Mouse (Mus musculus) heart, postnatal 25 days (tissue): ENCODE results near the gene Malsu1. TPM values are rescaled to one million over a fixed set of nuclear protein-coding genes. Genes with fewer than 3 reads are reported as not detected.

Experiments used
- DNase-seq: peaks from one replicate; pipeline ENCODE4 v3.0.0; 2022; ENCODE audit warnings: low spot score
- intact Hi-C: fragments of 180-260 bp; cut with DNase I; formaldehyde crosslinking; loops from one replicate; pipeline ENCODE4 v1.15.1; 2025
- total RNA-seq, 2 experiments: library from RNA; stranded (reverse); gene quantifications; 2 replicates each; pipeline ENCODE4 v1.2.3; 2021

The Malsu1 gene
- total RNA-seq, 2 experiments from 2014 or later: 35.4 to 36.3 TPM

DNA sequence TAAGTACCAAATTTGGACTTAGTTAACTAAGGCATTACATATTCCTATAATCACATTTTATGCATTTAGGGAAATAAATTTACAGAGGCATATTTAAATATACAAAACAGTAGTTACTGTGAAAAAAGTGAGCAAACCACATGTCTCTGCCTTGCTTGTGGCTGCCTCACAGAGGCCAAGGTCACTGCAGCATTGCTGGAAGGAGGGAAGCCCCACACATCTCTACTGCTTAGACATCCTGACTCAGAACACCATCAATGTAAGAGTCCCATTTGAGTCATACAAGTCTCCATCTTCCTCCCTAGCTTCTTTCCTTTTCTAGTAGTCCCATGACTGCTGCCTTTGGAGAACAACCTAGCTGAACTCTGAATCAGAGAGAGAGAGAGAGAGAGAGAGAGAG is 56.7 kb downstream of the Malsu1 start:
- no peak for DNase-seq
- intact Hi-C loops: no loop called here

DNA sequence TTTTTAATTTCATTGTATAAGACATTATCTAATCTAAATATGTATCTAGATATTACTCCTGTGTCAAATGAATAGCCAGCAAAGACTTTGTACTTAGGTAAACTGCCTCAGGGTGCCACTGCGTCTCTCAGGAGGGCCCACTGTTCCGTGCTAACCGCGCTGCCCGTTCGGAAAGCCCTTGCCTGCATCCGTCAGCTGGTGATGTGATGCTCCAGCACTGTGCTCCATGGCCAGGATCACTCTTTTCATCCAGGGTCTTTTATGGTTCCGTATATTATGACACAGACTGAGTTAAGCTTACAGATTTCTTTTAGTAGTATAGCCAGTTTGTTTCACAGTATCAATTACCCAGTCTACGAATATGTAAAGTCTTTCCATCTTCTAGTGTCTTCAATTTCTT is 58.3 kb downstream of the Malsu1 start:
- DNase-seq: no peak
- intact Hi-C loops: no loop called here

DNA sequence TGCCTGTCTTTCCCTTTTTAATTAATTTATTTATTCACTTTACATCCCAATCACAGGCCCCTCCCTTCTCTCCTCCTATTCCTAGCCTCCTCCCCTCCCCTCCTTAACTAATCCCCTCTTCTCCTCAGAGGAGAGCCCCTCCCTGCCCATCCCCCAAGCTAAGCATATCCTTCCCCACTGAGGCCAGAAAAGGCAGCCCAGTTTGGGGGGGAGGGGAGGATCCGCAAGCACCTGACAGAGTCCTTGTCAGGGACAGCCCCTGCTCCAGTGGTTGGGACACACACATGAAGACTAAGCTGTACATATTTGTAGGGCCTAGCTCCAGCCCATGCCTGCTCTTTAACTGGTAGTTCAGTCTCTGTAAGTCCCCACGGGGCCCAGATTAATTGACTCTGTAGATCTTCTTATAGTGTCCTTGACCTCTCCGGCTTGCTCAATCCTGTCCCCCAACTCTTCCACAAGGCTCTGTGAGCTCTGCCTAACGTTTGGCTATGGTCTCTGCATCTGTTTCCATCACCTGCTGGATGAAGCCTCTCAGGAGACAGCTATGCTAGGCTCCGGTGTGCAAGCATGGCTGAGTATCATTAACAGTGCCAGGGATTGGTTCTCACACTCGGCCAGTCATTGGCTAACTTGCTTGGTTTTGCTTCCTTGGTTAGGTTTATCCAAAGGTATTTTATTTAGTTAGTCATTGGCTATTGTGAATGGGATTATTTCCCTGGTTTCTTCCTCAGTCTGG is 58.9 kb downstream of the Malsu1 start:
- intact Hi-C loops: no loop called here
- DNase-seq: no peak

Other genes with a start within 250 kb of the Malsu1 start
- 10 to 100 TPM; 16.6 to 20.0 TPM for gene Tmem176a, start 232.9 kb upstream of the Malsu1 start, total RNA-seq
- 10 to 100 TPM; 52.5 to 54.8 TPM for gene Tmem176b, start 232.3 kb upstream of the Malsu1 start, total RNA-seq
- not detected for gene Aoc1, start 200.9 kb upstream of the Malsu1 start, total RNA-seq
- gene 1600015I10Rik, start 143.9 kb upstream of the Malsu1 start, total RNA-seq: not detected
- gene Doxl2, start 98.8 kb upstream of the Malsu1 start, total RNA-seq: not detected
- not detected for gene Svs1, start 86.9 kb upstream of the Malsu1 start, total RNA-seq
- under 1 TPM; 0.53 to 0.70 TPM for gene Gpnmb, start 37.2 kb upstream of the Malsu1 start, total RNA-seq
- under 1 TPM; 0.34 to 0.36 TPM for gene Igf2bp3, start 141.2 kb downstream of the Malsu1 start, total RNA-seq
- gene Tra2a, start 190.2 kb downstream of the Malsu1 start, total RNA-seq: 10 to 100 TPM; 24.8 to 34.4 TPM
- 1 to 10 TPM; 4.2 to 4.5 TPM for gene Ccdc126, start 245.5 kb downstream of the Malsu1 start, total RNA-seq